Mouse (Mus musculus) ES-E14 (cell line): ENCODE results near the gene Tmem171. TPM values are rescaled to one million over a fixed set of nuclear protein-coding genes. Genes with fewer than 3 reads are reported as not detected.

ENCODE experiments used
- DNase-seq: peaks from one replicate; pipeline ENCODE4 v3.0.0-alpha.2; 2013; ENCODE audit warnings: low read depth, low spot score
- H3K27ac ChIP-seq: 2 replicates; pipeline ENCODE4 v1.5.1; 2012; ENCODE audit warnings: low read depth, mild to moderate bottlenecking, low read length, moderate library complexity, mixed read lengths; ENCODE audit not compliant: poor library complexity, insufficient read depth, severe bottlenecking
- H3K36me3 ChIP-seq: 2 replicates; pipeline ENCODE4 v1.6.1; 2012; ENCODE audit warnings: mild to moderate bottlenecking, low read length, moderate library complexity, mixed read lengths; ENCODE audit not compliant: control insufficient read depth, poor library complexity, insufficient read depth, severe bottlenecking
- H3K4me1 ChIP-seq, 2 experiments: fragments of 150-350 bp in 1 of 2; sonication (generic) in 1 of 2; 2 replicates each; pipeline ENCODE4 v1.6.1; 2012; ENCODE audit warnings: low read length in 2 of 2, mild to moderate bottlenecking in 1 of 2, mixed read lengths in 1 of 2; ENCODE audit not compliant: control insufficient read depth in 2 of 2, insufficient read depth in 2 of 2, poor library complexity in 1 of 2
- H3K4me3 ChIP-seq, 2 experiments: fragments of 150-350 bp in 1 of 2; sonication (generic) in 1 of 2; 2 replicates each; pipeline ENCODE4 v1.5.1; 2012; ENCODE audit warnings: low read length in 2 of 2, low read depth in 1 of 2, mild to moderate bottlenecking in 1 of 2, mixed read lengths in 1 of 2; ENCODE audit not compliant: insufficient read depth in 1 of 2, poor library complexity in 1 of 2, severe bottlenecking in 1 of 2
- H3K9ac ChIP-seq: 2 replicates; pipeline ENCODE4 v1.6.1; 2012; ENCODE audit warnings: low read depth, mild to moderate bottlenecking, low read length, mixed read lengths; ENCODE audit not compliant: poor library complexity, insufficient read depth, severe bottlenecking
- H3K9me3 ChIP-seq: fragments of 150-350 bp; sonication (generic); 2 replicates; pipeline ENCODE4 v1.6.1; 2012; ENCODE audit warnings: low read depth, mild to moderate bottlenecking, low read length; ENCODE audit not compliant: control insufficient read depth, insufficient read depth
- CHD2 ChIP-seq: IDR thresholded peaks from 2 replicates; pipeline ENCODE4 v1.6.1; 2014; ENCODE audit warnings: mild to moderate bottlenecking, low read depth, low read length, inconsistent platforms
- HCFC1 ChIP-seq: IDR thresholded peaks from 2 replicates; pipeline ENCODE4 v1.6.1; 2012; ENCODE audit warnings: low read length, inconsistent platforms, borderline replicate concordance; ENCODE audit not compliant: insufficient read depth
- MAFK ChIP-seq: IDR thresholded peaks from 2 replicates; pipeline ENCODE4 v1.6.1; 2014; ENCODE audit warnings: mild to moderate bottlenecking, low read depth, low read length, inconsistent platforms; ENCODE audit not compliant: insufficient read depth
- ZC3H11A ChIP-seq: IDR thresholded peaks from 2 replicates; pipeline ENCODE4 v1.6.1; 2012; ENCODE audit warnings: low read depth, mild to moderate bottlenecking, inconsistent platforms, low read length, borderline replicate concordance
- ZNF384 ChIP-seq: IDR thresholded peaks from 2 replicates; pipeline ENCODE4 v1.6.1; 2012; ENCODE audit warnings: low read depth, low read length, inconsistent platforms
- in situ Hi-C, 2 experiments: fragments of 600-800 bp; cut with MboI; formaldehyde crosslinking; loops; one replicate each; pipeline ENCODE4 v1.15.1; 2025; ENCODE audit warnings: low sequenced_read_pairs in 2 of 2, inconsistent platforms in 1 of 2; ENCODE audit not compliant: unreplicated experiment in 2 of 2
- total RNA-seq: library from RNA; depleted of rRNA; stranded (reverse); fragments of 300-350 nt; gene quantifications from 2 replicates; pipeline ENCODE4 v1.2.3, GENCODE M21; 2012

Gene Tmem171
- total RNA-seq, 1 experiment = not detected

DNA sequence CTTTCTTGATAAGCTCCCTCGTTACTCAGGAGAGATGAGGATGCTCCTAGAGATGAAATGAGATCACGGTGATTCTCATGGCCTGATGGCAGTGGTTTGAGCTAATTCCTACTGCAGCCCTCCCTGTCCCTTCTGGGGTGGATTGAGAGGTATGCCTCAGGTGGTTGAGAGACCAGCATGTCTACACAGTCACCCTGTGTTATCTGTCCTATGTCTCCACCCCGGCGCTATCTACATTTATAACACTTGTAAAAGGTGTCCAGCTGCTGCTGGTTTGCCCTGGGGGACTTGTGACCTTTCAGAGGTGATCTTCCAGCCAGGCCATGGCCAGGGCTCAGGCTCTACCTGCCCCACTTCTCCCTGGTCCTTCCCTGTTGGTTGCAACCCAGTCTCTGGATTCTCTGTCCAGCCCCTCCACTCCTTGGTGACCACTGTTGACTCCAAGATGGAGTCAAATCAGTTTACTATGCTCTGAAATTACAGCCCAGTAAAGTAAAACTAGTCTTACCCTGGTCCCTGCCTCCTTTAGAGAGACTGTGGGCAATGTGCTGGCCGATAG lies 5.4 kb upstream of the Tmem171 start:
- H3K9ac ChIP-seq = no peak overlapping the region
- H3K36me3 ChIP-seq = peaks cover 2% of the 10 kb centered on the region; the same call in 1 of the 2 replicates
- no peak overlapping the region for H3K4me3 ChIP-seq
- TF ChIP-seq ZNF384 (no peak), ZC3H11A (no peak), CHD2 (no peak), HCFC1 (no peak), MAFK (no peak)
- H3K9me3 ChIP-seq = no peaks in the 10 kb centered on the region
- in situ Hi-C loops = no loop called here
- DNase-seq = no peak
- H3K4me1 ChIP-seq = no peaks in the 10 kb centered on the region
- H3K27ac ChIP-seq = no peak overlapping the region

DNA sequence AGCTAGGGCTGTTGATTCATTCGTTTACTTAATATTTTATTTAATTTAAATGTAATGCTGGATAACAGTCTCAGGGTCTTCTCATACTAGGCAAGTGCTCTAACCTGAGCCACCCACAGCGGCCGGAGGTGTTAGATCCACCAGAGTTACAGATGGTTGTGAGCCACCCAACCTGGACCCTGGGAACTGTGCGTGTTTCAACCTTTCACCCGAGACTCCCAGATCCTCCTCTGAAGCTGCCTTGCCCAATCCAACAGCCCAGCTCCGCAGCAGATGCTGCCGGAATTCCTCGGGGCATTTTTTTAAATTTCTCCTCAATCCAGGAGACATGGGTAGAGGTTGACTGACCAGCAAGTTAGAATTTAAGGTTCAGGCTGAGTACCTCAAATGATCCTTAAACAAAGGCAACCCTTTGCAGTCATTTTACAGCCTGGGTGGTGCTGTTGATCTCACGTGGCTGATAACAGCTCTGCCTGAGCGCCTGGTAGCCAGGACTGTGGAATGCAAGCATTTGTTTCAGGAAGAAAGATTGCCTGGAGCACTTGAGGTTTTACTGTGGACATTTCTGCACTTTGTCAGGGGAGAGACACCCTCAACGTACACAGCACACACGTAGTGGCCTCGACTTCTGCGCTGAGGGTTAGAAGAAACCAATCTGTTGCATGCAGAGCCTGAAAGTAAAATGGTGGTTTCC lies 4.6 kb upstream of the Tmem171 start:
- Histone ChIP-seq H3K4me3 (no peak overlapping the region), H3K27ac (no peak overlapping the region), H3K9ac (no peak overlapping the region), H3K9me3 (no peaks in the 10 kb centered on the region), H3K4me1 (no peaks in the 10 kb centered on the region), H3K36me3 (peaks cover 2% of the 10 kb centered on the region; the same call in 1 of the 2 replicates)
- no peak for DNase-seq
- TF ChIP-seq ZNF384 (no peak), MAFK (no peak), CHD2 (no peak), HCFC1 (no peak), ZC3H11A (no peak)
- in situ Hi-C loops = no loop called here

DNA sequence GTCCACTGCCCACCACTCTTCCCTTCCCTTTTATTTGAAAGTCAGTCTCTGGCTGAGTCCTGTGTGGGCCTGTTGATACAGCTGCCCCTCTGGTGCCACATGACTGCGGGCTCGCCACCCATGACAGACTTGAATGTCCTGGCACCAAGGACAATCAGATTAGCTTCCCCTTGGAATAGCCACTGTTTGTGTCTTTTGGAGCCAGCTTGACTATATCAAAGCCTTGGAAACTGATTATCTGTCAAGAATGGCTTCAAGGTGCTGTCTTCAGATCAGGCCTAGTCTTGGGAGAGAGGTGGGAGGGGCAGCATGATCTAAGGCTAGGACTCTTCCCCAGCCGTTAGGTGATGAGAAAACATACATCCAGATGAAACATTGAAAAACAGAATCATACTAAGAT lies 2.1 kb upstream of the Tmem171 start:
- Histone ChIP-seq H3K9ac (no peak overlapping the region), H3K4me3 (no peak overlapping the region), H3K9me3 (no peaks in the 10 kb centered on the region), H3K4me1 (no peaks in the 10 kb centered on the region), H3K36me3 (peaks cover 2% of the 10 kb centered on the region; the same call in 1 of the 2 replicates), H3K27ac (no peak overlapping the region)
- in situ Hi-C loops = no loop called here
- no peak for DNase-seq
- TF ChIP-seq CHD2 = no peak
- no peak for TF ChIP-seq ZC3H11A
- TF ChIP-seq MAFK = no peak
- no peak for TF ChIP-seq HCFC1
- TF ChIP-seq ZNF384 = no peak

DNA sequence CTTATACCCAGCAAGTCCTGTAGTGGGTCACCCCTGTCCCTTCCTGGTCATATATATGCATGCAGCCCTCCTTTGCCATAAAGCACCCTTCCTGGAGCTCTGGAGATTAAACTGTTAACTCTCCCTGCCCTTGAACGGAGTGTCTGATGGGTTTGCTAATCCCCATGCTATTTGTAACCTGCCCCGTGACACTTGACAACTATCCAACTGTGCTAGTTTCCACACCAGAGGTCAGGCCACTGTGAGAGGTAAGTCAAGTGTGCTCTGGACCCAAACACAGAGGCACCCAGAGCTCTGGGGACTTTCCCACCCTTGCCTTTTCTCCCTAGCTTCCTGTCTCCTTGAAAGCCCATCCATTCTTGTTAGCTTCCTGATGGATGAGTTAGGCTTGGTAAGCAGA lies 912 bp upstream of the Tmem171 start:
- TF ChIP-seq HCFC1 = no peak
- no peak for DNase-seq
- Histone ChIP-seq H3K4me3 (no peak overlapping the region), H3K9ac (no peak overlapping the region), H3K4me1 (no peaks in the 10 kb centered on the region), H3K27ac (no peak overlapping the region), H3K36me3 (no peaks in the 10 kb centered on the region), H3K9me3 (no peaks in the 10 kb centered on the region)
- in situ Hi-C loops = no loop called here

DNA sequence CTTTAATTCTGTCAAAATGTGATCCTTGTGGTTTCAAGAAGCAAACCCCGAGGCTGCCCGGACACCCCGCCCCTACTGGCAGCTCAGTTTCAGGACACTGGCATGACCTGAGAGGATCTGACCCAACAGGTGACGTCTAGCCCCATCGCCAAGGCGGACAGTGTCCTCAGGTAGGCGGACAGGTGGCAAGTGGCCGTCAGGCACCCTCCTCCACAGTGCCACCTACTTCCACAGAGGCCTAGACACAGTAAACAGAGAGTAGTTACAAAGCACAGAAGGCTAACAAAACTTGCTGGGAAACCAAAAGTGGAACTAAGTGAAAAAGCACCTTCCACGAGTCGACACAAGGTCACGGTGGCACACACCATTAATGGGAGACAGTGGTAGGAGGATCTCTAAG lies 1.3 kb downstream of the Tmem171 start:
- no peaks in the 10 kb centered on the region for H3K4me1 ChIP-seq
- no peak for DNase-seq
- H3K9ac ChIP-seq = no peak overlapping the region
- H3K9me3 ChIP-seq = no peaks in the 10 kb centered on the region
- H3K36me3 ChIP-seq = no peaks in the 10 kb centered on the region
- TF ChIP-seq MAFK = no peak
- TF ChIP-seq HCFC1 = no peak
- TF ChIP-seq ZC3H11A = no peak
- TF ChIP-seq ZNF384 = no peak
- no peak for TF ChIP-seq CHD2
- H3K27ac ChIP-seq = no peak overlapping the region
- no peak overlapping the region for H3K4me3 ChIP-seq
- in situ Hi-C loops = no loop called here
